Mouse (Mus musculus) T-helper 17 cell (primary cell): ENCODE measurements around the gene Ggta1.

Experiments
- in situ Hi-C, 2 experiments: fragments of 300-600 bp; cut with MboI, MseI; formaldehyde crosslinking; loops; 1 replicate in 1 of 2; 2 replicates in 1 of 2; pipeline ENCODE4 v1.15.1; 2025; ENCODE audit warnings: high pct_unique_total_duplicates in 2 of 2

The Ggta1 gene

DNA sequence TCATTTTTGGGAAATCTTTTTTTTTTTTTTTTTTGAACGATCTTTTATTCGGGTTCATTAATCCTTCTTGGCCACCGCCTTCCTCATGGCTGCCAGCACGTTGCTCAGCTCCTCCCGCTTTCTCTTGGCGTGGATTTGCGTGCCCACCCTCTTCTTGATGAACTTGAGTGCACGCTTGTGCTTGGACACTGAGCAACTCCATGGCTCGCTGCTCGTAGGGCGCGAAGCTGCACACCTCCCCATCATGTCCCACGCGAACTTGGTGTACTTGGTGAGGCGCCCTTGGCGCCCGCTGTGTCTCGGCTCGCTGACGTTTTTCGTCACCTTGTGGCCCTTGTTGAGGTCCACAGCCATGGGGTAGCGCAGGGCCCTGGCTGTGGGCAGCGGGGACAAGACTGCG is 28.1 kb upstream of the Ggta1 start:
- in situ Hi-C loops, result no loop called here

- in situ Hi-C loops, result no loop called here
Measured at GRCm38 (mm10) chr2:35490458-35491111, 27.6 kb upstream of the Ggta1 start.

GRCm38 (mm10) chr2:35487700-35488099 is 24.7 kb upstream of the Ggta1 start:
- in situ Hi-C loops, result no loop called here

GRCm38 (mm10) chr2:35486981-35487655 is 24.1 kb upstream of the Ggta1 start:
- in situ Hi-C loops, result no loop called here

- in situ Hi-C loops, result no loop called here
Measured at GRCm38 (mm10) chr2:35484102-35484501, 21.1 kb upstream of the Ggta1 start.

DNA sequence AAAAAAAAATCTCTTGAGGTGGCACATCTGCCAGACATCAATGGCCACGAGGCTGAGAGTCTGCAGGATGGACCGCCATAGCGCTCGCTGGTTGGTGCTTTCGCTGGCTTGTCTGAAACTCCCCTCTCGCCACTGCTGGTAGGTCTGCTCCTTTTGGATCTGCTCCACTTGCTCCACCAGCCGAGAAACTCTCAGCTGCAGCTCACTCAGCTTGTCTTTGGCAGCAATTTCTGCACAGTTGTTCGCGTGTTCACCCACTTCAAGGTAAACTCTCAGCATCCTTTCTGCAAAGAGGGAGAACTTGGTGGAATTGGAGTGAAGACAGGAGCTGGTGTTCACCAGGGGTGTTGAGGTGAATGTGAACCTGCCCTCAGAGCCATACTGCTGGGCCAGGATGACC is 20.4 kb upstream of the Ggta1 start:
- in situ Hi-C loops, result no loop called here

DNA sequence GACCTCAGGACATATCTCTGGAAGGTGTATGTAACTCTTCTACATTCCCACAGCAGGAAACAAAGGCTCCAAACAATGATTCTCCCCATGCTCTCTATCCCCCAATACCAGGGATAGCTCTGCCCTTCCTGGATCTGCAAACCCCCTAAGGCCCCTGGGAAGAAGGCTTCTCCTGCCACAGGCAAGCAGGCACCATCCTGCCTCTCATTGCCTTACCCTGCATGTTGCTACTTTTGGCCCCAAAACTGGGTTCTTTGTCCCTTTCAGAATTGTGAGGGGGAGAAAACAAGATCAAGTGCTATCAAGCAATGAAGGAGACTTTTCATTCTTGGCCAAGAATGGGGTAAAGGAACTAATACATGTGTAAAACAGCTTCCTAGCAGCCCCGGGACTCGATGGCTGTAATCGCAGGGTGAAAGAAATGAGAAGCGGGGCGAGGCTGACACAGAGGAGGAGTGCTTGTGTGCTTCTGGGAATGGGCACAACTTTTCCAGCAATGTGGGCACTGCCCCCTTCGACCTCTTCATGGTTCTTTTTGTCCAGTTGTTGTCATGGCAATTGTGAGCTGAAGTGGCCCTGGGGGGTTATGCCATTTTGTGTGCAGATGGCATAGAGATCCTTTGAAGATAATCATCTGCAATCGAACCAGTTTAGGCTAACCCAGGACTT is 18.4 kb upstream of the Ggta1 start:
- in situ Hi-C loops, result no loop called here

GRCm38 (mm10) chr2:35480073-35480472 is 17.0 kb upstream of the Ggta1 start:
- in situ Hi-C loops, result no loop called here

- in situ Hi-C loops, result no loop called here
Measured at GRCm38 (mm10) chr2:35478812-35479122, 15.7 kb upstream of the Ggta1 start.

GRCm38 (mm10) chr2:35477999-35478811 is 15.2 kb upstream of the Ggta1 start:
- in situ Hi-C loops, result no loop called here

- in situ Hi-C loops, result no loop called here
Measured at GRCm38 (mm10) chr2:35477321-35477720, 14.3 kb upstream of the Ggta1 start.

GRCm38 (mm10) chr2:35474916-35475315 is 11.9 kb upstream of the Ggta1 start:
- in situ Hi-C loops, result no loop called here

- in situ Hi-C loops, result no loop called here
Measured at GRCm38 (mm10) chr2:35469266-35469665, 6.2 kb upstream of the Ggta1 start.

GRCm38 (mm10) chr2:35468276-35468675 is 5.2 kb upstream of the Ggta1 start:
- in situ Hi-C loops, result no loop called here

- in situ Hi-C loops, result no loop called here
Measured at GRCm38 (mm10) chr2:35467855-35468254, 4.8 kb upstream of the Ggta1 start.

DNA sequence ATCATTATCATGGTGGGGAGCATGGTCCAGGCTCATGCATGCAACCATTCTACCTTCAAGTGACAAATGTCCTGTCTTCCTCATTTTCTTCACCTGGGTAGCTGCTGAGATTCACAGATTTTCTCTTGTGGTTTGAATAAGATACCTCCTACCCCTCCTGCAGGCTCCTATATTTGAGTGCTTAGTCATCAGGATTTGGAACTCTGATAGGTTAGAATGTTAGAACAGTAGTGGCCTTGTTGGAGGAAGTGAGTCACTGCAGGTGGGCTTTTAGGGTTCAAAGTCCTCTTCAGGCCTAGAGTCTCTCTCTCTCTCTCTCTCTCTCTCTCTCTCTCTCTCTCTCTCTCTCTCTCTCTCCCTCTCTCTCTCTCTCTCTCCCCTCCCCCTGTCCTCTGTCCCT is 2.6 kb upstream of the Ggta1 start:
- in situ Hi-C loops, result no loop called here

DNA sequence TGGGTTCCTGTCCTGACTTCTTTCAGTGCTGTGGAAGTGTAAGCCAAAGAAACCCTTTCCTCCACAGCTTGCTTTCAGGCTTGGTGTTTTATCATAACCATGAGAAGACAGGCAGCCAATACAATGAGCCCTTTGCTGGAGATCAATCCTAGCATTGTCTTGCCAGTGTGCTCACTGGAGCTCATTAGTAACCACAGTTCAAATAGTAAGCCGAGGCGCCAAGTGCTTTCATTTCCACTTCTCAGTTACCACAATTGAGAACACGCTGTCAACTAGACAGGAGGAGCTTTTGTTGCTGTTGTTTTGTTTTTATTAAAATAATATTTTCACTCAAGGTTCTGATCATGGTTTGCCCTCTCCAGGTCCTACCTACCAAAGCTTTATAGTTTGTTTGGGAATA is 1.5 kb upstream of the Ggta1 start:
- in situ Hi-C loops, result loop anchor here (5.0 kb wide), 1 partner anchor 33 kb away; no protein-coding TSS in a partner anchor

- in situ Hi-C loops, result loop anchor here (5.0 kb wide), 1 partner anchor 33 kb away; no protein-coding TSS in a partner anchor
Measured at GRCm38 (mm10) chr2:35464089-35464534, 1.1 kb upstream of the Ggta1 start.

GRCm38 (mm10) chr2:35463372-35464088 is 499 bp upstream of the Ggta1 start:
- in situ Hi-C loops, result loop anchor here (5.0 kb wide), 1 partner anchor 34 kb away; no protein-coding TSS in a partner anchor

- in situ Hi-C loops, result loop anchor here (5.0 kb wide), 1 partner anchor 35 kb away; no protein-coding TSS in a partner anchor
Measured at GRCm38 (mm10) chr2:35461971-35462787, 852 bp downstream of the Ggta1 start.
